Mouse (Mus musculus) kidney, postnatal 0 days (tissue): Measurements from ENCODE around the gene Tnfsf10. TPM values are rescaled to one million over a fixed set of nuclear protein-coding genes. Genes with fewer than 3 reads are reported as not detected.

Experiments
- ATAC-seq: fragments of 200-750 bp; cut with Nextera tagmentation; replicated peaks from 2 replicates; pipeline ENCODE4 v1.8.0; 2017; ENCODE audit warnings: low read depth, moderate number of reproducible peaks, moderate TSS enrichment, moderate library complexity; ENCODE audit not compliant: low FRiP score
- DNase-seq: peaks from one replicate; pipeline ENCODE4 v3.0.0-alpha.2; 2016; ENCODE audit warnings: low spot score
- H3K27ac ChIP-seq: fragments of 300-500 bp; sonication (generic); 2 replicates; pipeline ENCODE4 v1.5.1; 2014; ENCODE audit warnings: mild to moderate bottlenecking
- H3K27me3 ChIP-seq: fragments of 300-500 bp; sonication (generic); 2 replicates; pipeline ENCODE4 v1.6.1; 2014; ENCODE audit warnings: low read length, mixed read lengths; ENCODE audit not compliant: insufficient read depth
- H3K36me3 ChIP-seq: fragments of 300-500 bp; sonication (generic); 2 replicates; pipeline ENCODE4 v1.6.1; 2014; ENCODE audit warnings: low read length, mixed read lengths; ENCODE audit not compliant: insufficient read depth
- H3K4me1 ChIP-seq: fragments of 300-500 bp; sonication (generic); replicated peaks from 2 replicates; pipeline ENCODE4 v1.6.1; 2014; ENCODE audit warnings: antibody characterized with exemption, low read length, mixed read lengths; ENCODE audit not compliant: insufficient read depth
- H3K4me2 ChIP-seq: fragments of 300-500 bp; sonication (generic); 2 replicates; pipeline ENCODE4 v1.6.1; 2014; ENCODE audit warnings: mild to moderate bottlenecking, low read length, moderate library complexity, mixed read lengths
- H3K4me3 ChIP-seq: fragments of 300-500 bp; sonication (generic); replicated peaks from 2 replicates; pipeline ENCODE4 v1.5.1; 2014; ENCODE audit warnings: low read depth, low read length
- H3K9ac ChIP-seq: fragments of 300-500 bp; sonication (generic); 2 replicates; pipeline ENCODE4 v1.6.1; 2014; ENCODE audit warnings: low read depth, low read length
- H3K9me3 ChIP-seq: fragments of 300-500 bp; sonication (generic); replicated peaks from 2 replicates; pipeline ENCODE4 v1.6.1; 2016; ENCODE audit warnings: low read length, inconsistent platforms, mixed read lengths
- CTCF ChIP-seq: IDR thresholded peaks from 2 replicates; pipeline ENCODE4 v1.5.1; 2016; ENCODE audit warnings: antibody characterized with exemption, low read depth, mild to moderate bottlenecking, moderate library complexity
- WGBS: fragments of 180-500 bp; shearing (Covaris S2); extraction: QIAGEN DNeasy Blood & Tissue Kit; methylation state at CpG from one replicate; pipeline ENCODE4 v1.1.7; 2014; 5-methylcytosine and 5-hydroxymethylcytosine counted together
- polyA plus RNA-seq: library from polyadenylated mRNA; unstranded; fragments of >200 nt; fragmentation: Nextera tagmentation; extraction: Ambion mirVana; gene quantifications from 2 replicates; pipeline ENCODE4 v1.2.1, GENCODE M21; 2015

Tnfsf10 gene
- polyA plus RNA-seq, 1 experiment from 2014 or later, result 4.1 TPM

DNA sequence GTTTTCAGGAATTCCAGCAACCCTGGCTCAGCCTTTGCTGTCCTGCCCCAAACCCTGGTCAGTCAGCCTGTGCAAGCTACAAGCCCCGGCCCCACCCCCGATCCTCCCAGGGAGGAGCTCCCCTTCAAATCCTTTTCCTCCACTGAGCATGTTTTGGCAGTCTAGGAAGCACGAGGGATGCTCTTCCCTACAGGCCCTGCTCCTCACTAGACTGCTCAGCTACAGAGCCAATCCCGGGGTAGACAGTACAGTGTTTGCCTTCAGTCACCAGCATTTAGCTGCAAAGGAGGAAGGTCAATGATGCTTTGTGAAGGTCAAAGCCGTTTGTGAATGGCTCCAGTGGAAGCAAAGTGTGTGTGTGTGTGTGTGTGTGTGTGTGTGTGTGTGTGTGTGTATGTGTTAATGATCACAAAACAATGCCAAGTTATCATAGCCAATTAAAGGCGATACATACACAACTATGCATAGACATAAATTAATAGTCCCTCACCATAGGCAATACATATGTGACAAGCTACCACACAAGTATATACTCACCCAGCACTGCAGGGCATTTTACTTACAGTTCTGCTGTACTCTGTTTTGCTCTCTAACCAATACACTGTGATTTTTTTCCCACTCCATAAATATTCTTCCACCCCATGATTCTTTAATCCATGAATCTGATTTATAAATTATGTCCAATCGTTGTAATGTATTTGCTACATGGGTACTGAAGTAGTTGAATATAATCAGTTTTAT is 23.0 kb upstream of the Tnfsf10 start:
- Histone ChIP-seq H3K27me3 (no peaks in the 10 kb centered on the region), H3K4me1 (0 out of 2 replicates have a peak, but pooled peaks cover 5% of the 10 kb centered on the region), H3K9me3 (no peaks in the 10 kb centered on the region), H3K4me2 (no peak overlapping the region), H3K27ac (no peak overlapping the region), H3K9ac (no peak overlapping the region), H3K4me3 (no peak overlapping the region), H3K36me3 (no peaks in the 10 kb centered on the region)
- WGBS, result 59% methylated on average over 7 of the region's 7 CpGs
- ATAC-seq, result no peak; the same call in 1 of the 2 replicates
- no peak for TF ChIP-seq CTCF
- DNase-seq, result no peak

GRCm38 (mm10) chr3:27300451-27300850 is 16.4 kb upstream of the Tnfsf10 start:
- Histone ChIP-seq H3K27me3 (no peaks in the 10 kb centered on the region), H3K36me3 (no peaks in the 10 kb centered on the region), H3K4me1 (0 out of 2 replicates have a peak, but pooled peaks cover 6% of the 10 kb centered on the region), H3K4me2 (no peak overlapping the region), H3K9ac (no peak overlapping the region), H3K4me3 (no peak overlapping the region), H3K9me3 (no peaks in the 10 kb centered on the region), H3K27ac (no peak overlapping the region)
- TF ChIP-seq CTCF, result no peak
- ATAC-seq (no peak), DNase-seq (no peak)
- WGBS, result 95% methylated on average over 4 of the region's 4 CpGs

DNA sequence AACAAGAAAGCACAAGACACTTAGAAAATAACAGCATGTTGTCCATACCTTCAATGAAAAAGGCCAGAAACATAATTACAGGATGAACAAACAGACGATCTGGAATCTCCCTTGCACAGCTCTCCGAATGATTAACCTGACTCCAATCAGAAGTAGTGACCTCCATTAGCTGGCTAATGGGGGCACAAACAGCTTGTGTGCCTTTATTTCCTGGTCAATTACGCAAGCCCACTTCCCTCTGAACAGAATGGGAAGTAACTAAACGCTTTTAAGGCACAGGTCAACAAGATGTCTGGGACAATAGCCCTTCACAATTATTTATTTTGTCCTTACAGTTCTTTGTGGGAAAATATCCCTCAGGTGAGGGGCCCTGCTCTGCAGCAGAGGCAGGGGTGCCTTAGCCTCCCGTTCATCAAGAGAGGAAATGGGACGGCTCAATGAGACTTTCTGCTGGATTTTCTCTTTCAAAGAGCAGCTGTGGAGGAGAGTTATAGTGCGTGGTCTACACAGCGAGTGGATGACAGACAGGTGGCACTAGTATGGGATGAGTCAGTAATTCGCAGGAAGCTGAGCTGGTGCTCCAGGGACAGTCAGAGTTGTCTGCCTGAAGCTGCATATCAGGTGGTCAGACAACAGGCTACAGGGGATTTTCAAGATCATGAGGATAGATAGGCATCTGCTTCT is 14.3 kb upstream of the Tnfsf10 start:
- TF ChIP-seq CTCF, result no peak
- no peaks in the 10 kb centered on the region for H3K36me3 ChIP-seq
- no peak overlapping the region for H3K4me3 ChIP-seq
- H3K27ac ChIP-seq, result no peak overlapping the region
- H3K27me3 ChIP-seq, result no peaks in the 10 kb centered on the region
- H3K9me3 ChIP-seq, result no peaks in the 10 kb centered on the region
- no peak overlapping the region for H3K4me2 ChIP-seq
- ATAC-seq, result peak; percentile 52; the same call in 1 of the 2 replicates
- 0 out of 2 replicates have a peak, but pooled peaks cover 6% of the 10 kb centered on the region for H3K4me1 ChIP-seq
- WGBS, result 46% methylated on average over 9 of the region's 9 CpGs
- no peak for DNase-seq
- H3K9ac ChIP-seq, result no peak overlapping the region

DNA sequence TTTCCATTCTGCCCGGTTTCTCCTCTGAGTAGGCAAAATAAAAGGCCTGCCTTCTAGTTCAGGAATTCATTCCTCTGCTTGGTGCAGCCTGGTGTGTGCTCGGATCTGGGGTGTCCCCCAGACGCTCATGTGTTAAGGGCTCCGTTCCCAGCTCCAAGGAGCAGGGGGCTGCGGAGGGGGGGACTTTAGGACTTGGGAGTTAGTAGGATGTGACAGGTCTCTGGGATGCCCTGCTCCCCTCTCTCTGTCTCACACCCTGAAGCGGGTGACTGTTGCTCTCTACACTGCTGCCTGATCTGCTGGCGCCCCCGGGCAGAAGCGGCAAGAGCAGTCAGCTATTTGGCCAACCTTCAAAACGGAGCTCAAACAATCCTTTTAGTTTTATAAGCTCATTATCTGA is 10.0 kb upstream of the Tnfsf10 start:
- Histone ChIP-seq H3K9ac (no peak overlapping the region), H3K27me3 (no peaks in the 10 kb centered on the region), H3K27ac (no peak overlapping the region), H3K9me3 (no peaks in the 10 kb centered on the region), H3K4me1 (0 out of 2 replicates have a peak, but pooled peaks cover 6% of the 10 kb centered on the region), H3K4me2 (no peak overlapping the region), H3K4me3 (no peak overlapping the region), H3K36me3 (no peaks in the 10 kb centered on the region)
- ATAC-seq (no peak), DNase-seq (no peak)
- no peak for TF ChIP-seq CTCF
- WGBS, result 67% methylated on average over 10 of the region's 10 CpGs

GRCm38 (mm10) chr3:27310973-27311372 is 5.9 kb upstream of the Tnfsf10 start:
- no peak for ATAC-seq
- TF ChIP-seq CTCF, result no peak
- H3K9me3 ChIP-seq, result no peaks in the 10 kb centered on the region
- no peak overlapping the region for H3K4me2 ChIP-seq
- no peak overlapping the region for H3K9ac ChIP-seq
- H3K4me3 ChIP-seq, result no peak overlapping the region
- no peaks in the 10 kb centered on the region for H3K27me3 ChIP-seq
- H3K4me1 ChIP-seq, result no peaks in the 10 kb centered on the region
- no peak for DNase-seq
- H3K27ac ChIP-seq, result no peak overlapping the region
- H3K36me3 ChIP-seq, result no peaks in the 10 kb centered on the region
- 90% methylated on average over 7 of the region's 7 CpGs for WGBS

DNA sequence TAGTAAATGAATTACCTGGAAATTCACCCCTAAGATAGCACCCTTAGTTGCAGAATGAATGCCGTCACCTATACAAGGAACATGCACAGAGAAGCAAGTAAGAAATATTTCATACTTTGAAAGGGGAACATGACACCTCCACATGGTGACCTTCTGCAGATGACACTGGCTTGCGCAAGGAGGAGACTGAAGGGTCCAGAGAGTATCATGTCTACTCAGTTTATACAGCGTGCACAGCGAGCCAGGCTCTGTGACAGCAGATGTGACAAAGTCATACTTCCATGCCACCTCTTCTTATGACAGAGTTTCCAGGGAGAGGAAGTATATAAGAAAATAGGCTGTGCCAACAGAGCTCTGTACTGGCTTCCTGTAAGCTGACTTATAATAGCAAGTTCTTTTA is 5.4 kb upstream of the Tnfsf10 start:
- no peaks in the 10 kb centered on the region for H3K27me3 ChIP-seq
- ATAC-seq, result 0 out of 2 replicates have a peak, but pooled peaks have one; percentile 21
- H3K36me3 ChIP-seq, result no peaks in the 10 kb centered on the region

More for the DNA sequence above, 5.4 kb upstream of the Tnfsf10 start:
- Histone ChIP-seq H3K9me3 (no peaks in the 10 kb centered on the region), H3K4me2 (no peak overlapping the region), H3K4me3 (no peak overlapping the region), H3K4me1 (no peaks in the 10 kb centered on the region), H3K27ac (no peak overlapping the region), H3K9ac (no peak overlapping the region)
- TF ChIP-seq CTCF, result no peak
- DNase-seq, result no peak
- 73% methylated on average over 4 of the region's 4 CpGs for WGBS
